Mouse (Mus musculus) embryonic facial prominence, embryonic 13.5 days (tissue): ENCODE measurements at regions not wholly inside any gene's neighbourhood (a gene's known extent, or its start where the extent isn't known, plus 50 kb on each side); places are given as distances from the start of the nearest gene placed in this dataset.

Experiments used
- ATAC-seq: fragments of 200-750 bp; cut with Nextera tagmentation; 2 replicates; pipeline ENCODE4 v1.8.0; 2017; ENCODE audit warnings: low read depth; ENCODE audit not compliant: insufficient number of reproducible peaks, insufficient read depth, low FRiP score, low TSS enrichment
- H3K27ac ChIP-seq: fragments of 300-500 bp; sonication (generic); 2 replicates; pipeline ENCODE4 v1.5.1; 2015; ENCODE audit warnings: moderate library complexity, mild to moderate bottlenecking, inconsistent platforms
- H3K27me3 ChIP-seq: fragments of 300-500 bp; sonication (generic); 2 replicates; pipeline ENCODE4 v1.6.1; 2015; ENCODE audit warnings: mild to moderate bottlenecking, inconsistent platforms
- H3K36me3 ChIP-seq: fragments of 300-500 bp; sonication (generic); 2 replicates; pipeline ENCODE4 v1.6.1; 2015; ENCODE audit warnings: mild to moderate bottlenecking, inconsistent platforms
- H3K4me1 ChIP-seq: fragments of 300-500 bp; sonication (generic); 2 replicates; pipeline ENCODE4 v1.6.1; 2015; ENCODE audit warnings: inconsistent platforms
- H3K4me2 ChIP-seq: fragments of 300-500 bp; sonication (generic); 2 replicates; pipeline ENCODE4 v1.6.1; 2015; ENCODE audit warnings: moderate library complexity, mild to moderate bottlenecking, inconsistent platforms
- H3K4me3 ChIP-seq: fragments of 300-500 bp; sonication (generic); 2 replicates; pipeline ENCODE4 v1.5.1; 2015; ENCODE audit warnings: mild to moderate bottlenecking, inconsistent platforms
- H3K9ac ChIP-seq: fragments of 300-500 bp; sonication (generic); 2 replicates; pipeline ENCODE4 v1.6.1; 2015; ENCODE audit warnings: mild to moderate bottlenecking, inconsistent platforms
- H3K9me3 ChIP-seq: fragments of 300-500 bp; sonication (generic); 2 replicates; pipeline ENCODE4 v1.6.1; 2016; ENCODE audit warnings: inconsistent platforms
- WGBS: fragments of 180-500 bp; shearing (Covaris S2); methylation state at CpG from one replicate; pipeline ENCODE4 v1.1.7; 2015; ENCODE audit warnings: mixed read lengths; 5-methylcytosine and 5-hydroxymethylcytosine counted together

GRCm38 (mm10) chr5:64466320-64466719 lies 310.2 kb downstream of the Tbc1d1 start:
- Histone ChIP-seq H3K27me3 (no peaks in the 10 kb centered on the region; the same call in 1 of the 2 replicates), H3K4me1 (no peaks in the 10 kb centered on the region; the same call in 1 of the 2 replicates), H3K27ac (no peak overlapping the region), H3K9ac (no peak overlapping the region), H3K4me3 (no peak overlapping the region), H3K9me3 (no peaks in the 10 kb centered on the region), H3K36me3 (no peaks in the 10 kb centered on the region), H3K4me2 (no peak overlapping the region)
- ATAC-seq = no peak
- WGBS = 84% methylated on average over 3 of the region's 3 CpGs

- H3K4me3 ChIP-seq = no peak overlapping the region
- H3K27ac ChIP-seq = no peak overlapping the region
- H3K9me3 ChIP-seq = no peaks in the 10 kb centered on the region
- no peak overlapping the region for H3K9ac ChIP-seq
- no peaks in the 10 kb centered on the region for H3K36me3 ChIP-seq
- no peak overlapping the region for H3K4me2 ChIP-seq
- ATAC-seq = no peak
- H3K27me3 ChIP-seq = no peaks in the 10 kb centered on the region; the same call in 1 of the 2 replicates
- 85% methylated on average over 3 of the region's 3 CpGs for WGBS
- no peaks in the 10 kb centered on the region for H3K4me1 ChIP-seq
Measured at GRCm38 (mm10) chr5:64467856-64468255, 311.8 kb downstream of the Tbc1d1 start.

- Histone ChIP-seq H3K4me1 (no peaks in the 10 kb centered on the region), H3K36me3 (no peaks in the 10 kb centered on the region), H3K4me2 (no peak overlapping the region), H3K27ac (no peak overlapping the region), H3K27me3 (no peaks in the 10 kb centered on the region; the same call in 1 of the 2 replicates), H3K4me3 (no peak overlapping the region), H3K9me3 (no peaks in the 10 kb centered on the region), H3K9ac (no peak overlapping the region)
- ATAC-seq = no peak
- 84% methylated on average over 7 of the region's 7 CpGs for WGBS
Measured at GRCm38 (mm10) chr5:64468307-64468706, 312.2 kb downstream of the Tbc1d1 start.

DNA sequence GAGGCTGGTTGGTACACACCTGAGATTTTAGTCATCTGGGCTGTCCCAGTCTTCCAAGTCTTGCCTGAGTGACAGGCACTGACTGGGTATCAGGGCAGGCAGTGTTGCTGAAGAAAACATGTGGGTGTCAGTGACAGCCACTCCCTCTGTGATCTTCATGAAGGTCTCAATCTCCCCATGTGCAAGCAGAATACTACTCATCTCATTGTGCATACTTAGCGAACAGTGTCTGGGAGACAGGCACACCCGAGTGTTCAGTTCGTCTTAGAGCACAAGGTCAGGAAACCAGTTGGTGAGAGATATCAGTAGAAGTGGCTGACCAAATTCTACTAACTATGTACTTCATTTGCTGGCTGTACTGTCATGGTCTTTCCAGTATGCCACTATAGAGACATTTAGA lies 315.9 kb downstream of the Tbc1d1 start:
- H3K9me3 ChIP-seq = no peaks in the 10 kb centered on the region
- 90% methylated on average over 3 of the region's 3 CpGs for WGBS
- H3K4me1 ChIP-seq = no peaks in the 10 kb centered on the region
- H3K36me3 ChIP-seq = no peaks in the 10 kb centered on the region
- H3K4me3 ChIP-seq = no peak overlapping the region
- H3K9ac ChIP-seq = no peak overlapping the region
- H3K4me2 ChIP-seq = no peak overlapping the region
- no peak overlapping the region for H3K27ac ChIP-seq
- ATAC-seq = no peak
- no peaks in the 10 kb centered on the region for H3K27me3 ChIP-seq

DNA sequence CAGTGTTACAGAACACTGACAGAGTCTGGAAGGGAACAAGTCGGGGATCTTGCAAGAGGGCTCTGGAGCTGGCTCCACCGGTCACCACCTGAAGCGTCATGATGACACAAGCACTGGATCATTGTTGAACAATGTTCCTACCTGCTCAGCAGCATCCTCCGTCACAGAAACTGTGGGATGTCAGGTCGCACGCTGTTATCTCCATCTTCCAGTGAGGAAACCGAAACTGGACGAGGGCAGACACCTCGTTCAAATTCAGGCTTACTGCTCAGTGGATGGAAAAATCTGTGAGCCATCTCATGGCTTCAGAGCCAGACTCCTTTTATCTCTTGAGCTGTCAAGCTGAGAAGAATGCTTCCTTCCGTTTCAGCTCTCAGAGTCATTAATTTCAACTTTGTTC lies 316.3 kb downstream of the Tbc1d1 start:
- ATAC-seq = no peak
- Histone ChIP-seq H3K27me3 (no peaks in the 10 kb centered on the region), H3K4me2 (no peak overlapping the region), H3K27ac (no peak overlapping the region), H3K4me1 (no peaks in the 10 kb centered on the region), H3K9ac (no peak overlapping the region), H3K36me3 (no peaks in the 10 kb centered on the region), H3K9me3 (no peaks in the 10 kb centered on the region), H3K4me3 (no peak overlapping the region)
- 86% methylated on average over 10 of the region's 10 CpGs for WGBS

GRCm38 (mm10) chr5:64474868-64475267 lies 318.8 kb downstream of the Tbc1d1 start:
- no peak for ATAC-seq
- no peak overlapping the region for H3K27ac ChIP-seq
- H3K4me1 ChIP-seq = peaks cover 7% of the 10 kb centered on the region; the same call in 1 of the 2 replicates
- H3K27me3 ChIP-seq = no peaks in the 10 kb centered on the region
- no peak overlapping the region for H3K4me2 ChIP-seq
- no peak overlapping the region for H3K4me3 ChIP-seq
- no peaks in the 10 kb centered on the region for H3K36me3 ChIP-seq
- H3K9ac ChIP-seq = no peak overlapping the region
- H3K9me3 ChIP-seq = no peaks in the 10 kb centered on the region
- WGBS = 89% methylated on average over 1 of the region's 1 CpGs

- H3K36me3 ChIP-seq = no peaks in the 10 kb centered on the region
- H3K9ac ChIP-seq = no peak overlapping the region
- WGBS = 73% methylated on average over 8 of the region's 8 CpGs
- H3K27me3 ChIP-seq = no peaks in the 10 kb centered on the region
- H3K4me3 ChIP-seq = no peak overlapping the region
- H3K9me3 ChIP-seq = no peaks in the 10 kb centered on the region
- H3K27ac ChIP-seq = no peak overlapping the region
- no peak for ATAC-seq
- peaks cover 7% of the 10 kb centered on the region; the same call in 1 of the 2 replicates for H3K4me1 ChIP-seq
- no peak overlapping the region for H3K4me2 ChIP-seq
Measured at GRCm38 (mm10) chr5:64475736-64476519, 319.8 kb downstream of the Tbc1d1 start.

- Histone ChIP-seq H3K4me3 (no peak overlapping the region), H3K4me1 (peaks cover 7% of the 10 kb centered on the region; the same call in 1 of the 2 replicates), H3K27me3 (no peaks in the 10 kb centered on the region), H3K36me3 (no peaks in the 10 kb centered on the region), H3K4me2 (no peak overlapping the region), H3K9ac (no peak overlapping the region), H3K27ac (no peak overlapping the region), H3K9me3 (no peaks in the 10 kb centered on the region)
- 69% methylated on average over 11 of the region's 11 CpGs for WGBS
- no peak for ATAC-seq
Measured at GRCm38 (mm10) chr5:64476641-64477369, 320.7 kb downstream of the Tbc1d1 start.

GRCm38 (mm10) chr5:64478143-64478542 lies 322.0 kb downstream of the Tbc1d1 start:
- Histone ChIP-seq H3K36me3 (no peaks in the 10 kb centered on the region), H3K4me1 (peaks cover 7% of the 10 kb centered on the region; the same call in 1 of the 2 replicates), H3K9me3 (no peaks in the 10 kb centered on the region), H3K27ac (no peak overlapping the region), H3K4me3 (no peak overlapping the region), H3K4me2 (no peak overlapping the region), H3K27me3 (no peaks in the 10 kb centered on the region), H3K9ac (no peak overlapping the region)
- ATAC-seq = no peak
- 77% methylated on average over 13 of the region's 13 CpGs for WGBS

DNA sequence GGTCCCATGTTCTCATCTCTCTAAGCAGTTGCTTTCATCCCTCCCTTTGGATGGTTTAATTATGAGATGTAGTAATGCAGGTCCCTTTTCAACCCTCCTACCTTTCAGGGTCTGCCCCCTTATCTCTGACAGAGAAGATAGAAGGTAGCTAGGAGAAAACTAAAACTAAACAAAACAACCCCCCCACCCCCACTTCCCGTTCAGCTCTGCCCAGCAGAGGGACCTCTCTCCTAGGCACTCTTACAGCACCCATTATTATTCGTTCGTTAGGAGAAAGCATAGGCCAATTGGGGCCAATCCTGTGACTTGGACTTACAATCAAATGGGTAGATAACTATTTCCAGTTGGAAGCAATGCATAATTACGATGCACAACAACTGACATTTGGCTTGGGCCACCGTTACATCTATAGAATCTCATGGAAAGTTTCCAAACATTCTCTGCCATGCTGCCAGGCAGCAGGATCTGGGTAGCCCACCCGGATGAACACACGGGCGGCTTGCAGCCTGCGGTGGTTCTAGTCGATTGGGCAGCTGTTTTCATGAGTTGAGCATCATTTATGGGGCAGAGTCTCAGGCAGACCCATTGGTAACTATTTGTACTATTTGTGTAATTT lies 322.6 kb downstream of the Tbc1d1 start:
- Histone ChIP-seq H3K27ac (no peak overlapping the region), H3K4me3 (no peak overlapping the region), H3K4me2 (no peak overlapping the region), H3K9me3 (no peaks in the 10 kb centered on the region), H3K4me1 (peaks cover 7% of the 10 kb centered on the region; the same call in 1 of the 2 replicates), H3K27me3 (no peaks in the 10 kb centered on the region), H3K9ac (no peak overlapping the region), H3K36me3 (no peaks in the 10 kb centered on the region)
- 63% methylated on average over 10 of the region's 10 CpGs for WGBS
- ATAC-seq = no peak

- Histone ChIP-seq H3K27ac (no peak overlapping the region), H3K9me3 (no peaks in the 10 kb centered on the region), H3K9ac (no peak overlapping the region), H3K36me3 (no peaks in the 10 kb centered on the region), H3K4me3 (no peak overlapping the region), H3K27me3 (no peaks in the 10 kb centered on the region), H3K4me2 (no peak overlapping the region), H3K4me1 (peaks cover 7% of the 10 kb centered on the region; the same call in 1 of the 2 replicates)
- 21% methylated on average over 8 of the region's 8 CpGs for WGBS
- ATAC-seq = no peak
Measured at GRCm38 (mm10) chr5:64479315-64479714, 323.2 kb downstream of the Tbc1d1 start.
